Mouse (Mus musculus) erythroblast, embryonic 14.5 days (primary cell): Measurements from ENCODE around the gene Hist1h2bp.
"Not testable (repeated sequence)": the region's sequence is repeated elsewhere in the genome, so short reads cannot be mapped to it uniquely, and the experiment has no call there.

ENCODE experiments used
- GATA1 ChIP-seq: IDR thresholded peaks from 2 replicates; pipeline ENCODE4 v1.6.1; 2012; ENCODE audit warnings: low read length, inconsistent platforms, mixed read lengths
- TAL1 ChIP-seq: IDR thresholded peaks from 3 replicates; pipeline ENCODE4 v1.6.1; 2012; ENCODE audit warnings: low read length, inconsistent platforms, mixed read lengths

- TF ChIP-seq GATA1, TAL1: not testable (repeated sequence)
Observed at GRCm38 (mm10) chr13:21820082-21820890, 33.0 kb downstream of the Hist1h2bp start.
